Mouse (Mus musculus): ENCODE data around the gene Prmt1. TPM values are rescaled to one million over a fixed set of nuclear protein-coding genes. Genes with fewer than 3 reads are reported as not detected.
A peak's percentile ranks its signal among the peaks of the same experiment; 100 is the strongest.

The Prmt1 gene
- 286 and 301 TPM in 2 replicates for polyA plus RNA-seq (2014; fragmentation: Nextera tagmentation; extraction: Ambion mirVana)

DNA sequence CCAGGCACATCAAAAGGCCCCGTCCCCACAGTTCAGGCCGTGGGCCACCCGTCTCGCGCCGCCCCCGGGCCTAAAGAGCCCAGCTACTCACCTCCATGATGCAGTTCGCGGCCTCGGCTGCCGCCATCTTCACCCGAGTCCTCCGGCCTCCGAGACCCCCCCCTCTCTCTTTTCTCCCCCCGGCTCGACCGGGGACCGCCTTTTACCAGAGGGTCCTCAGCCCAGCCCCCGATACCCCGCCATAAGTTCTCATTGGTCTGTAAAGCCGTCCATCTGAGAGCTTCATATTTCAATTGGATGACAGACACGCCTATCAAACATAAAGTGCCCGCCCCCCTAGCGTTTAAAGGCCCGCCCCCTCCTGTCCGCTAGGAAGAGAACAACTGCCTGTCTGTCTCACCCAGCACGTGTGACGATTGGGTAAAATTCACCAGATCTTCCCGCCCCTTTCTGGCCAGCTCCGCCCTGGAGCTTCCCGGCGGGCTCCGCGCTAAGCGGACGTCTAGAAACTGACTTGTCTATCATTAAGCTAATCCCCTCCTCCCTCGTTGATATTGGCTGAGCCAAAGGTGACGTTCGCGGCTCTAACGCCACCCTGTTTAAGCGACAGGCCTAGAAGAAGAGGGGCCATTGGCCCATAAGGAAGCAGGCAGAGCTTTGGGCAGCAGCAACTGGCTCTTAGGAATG lies at the start of gene Prmt1:
Prmt1 (minus strand) TSS at position 377 of the 687 bp plus-strand sequence.
- Histone ChIP-seq H3K9me3 (ENCODE audit: control insufficient read depth, low read length) (no peaks in the 10 kb centered on the region), H3K4me3 (ENCODE audit: low read depth, low read length) (peak within 1 kb of the TSS; percentile 94), H3K4me2 (ENCODE audit: low read depth, low read length, severe bottlenecking) (peak within 1 kb of the TSS; percentile 70), H3K36me3 (ENCODE audit: control insufficient read depth, insufficient read depth, low read length) (peaks cover 9% of the 10 kb centered on the region), H3K27me3 (ENCODE audit: control insufficient read depth, insufficient read depth, low read length) (no peaks in the 10 kb centered on the region), H3K9ac (ENCODE audit: low read length) (peak within 1 kb of the TSS; percentile 99), H3K4me1 (replicated peaks; ENCODE audit: control insufficient read depth, insufficient read depth, low read length) (peaks cover 19% of the 10 kb centered on the region), H3K27ac (ENCODE audit: low read depth, low read length) (peak within 1 kb of the TSS; percentile 90)
- under 1% methylated on average over 42 of the region's 42 CpGs for WGBS
- DNase-seq (ENCODE audit: low spot score) (peak; percentile 97), ATAC-seq (replicated peaks; ENCODE audit: low FRiP score) (peak; percentile 96)

GRCm38 (mm10) chr7:45035631-45036030 lies 49.3 kb upstream of the Prmt1 start:
- H3K36me3 ChIP-seq (ENCODE audit: control insufficient read depth, insufficient read depth, low read length), result peaks cover 49% of the 10 kb centered on the region
- no peaks in the 10 kb centered on the region for H3K9me3 ChIP-seq (ENCODE audit: control insufficient read depth, low read length)
- H3K9ac ChIP-seq (ENCODE audit: low read length), result no peak overlapping the region
- ATAC-seq (replicated peaks; ENCODE audit: low FRiP score), result no peak
- H3K4me2 ChIP-seq (ENCODE audit: low read depth, low read length, severe bottlenecking), result no peak overlapping the region
- 92% methylated on average over 3 of the region's 3 CpGs for WGBS
- H3K4me3 ChIP-seq (ENCODE audit: low read depth, low read length), result no peak overlapping the region
- H3K4me1 ChIP-seq (replicated peaks; ENCODE audit: control insufficient read depth, insufficient read depth, low read length), result no peaks in the 10 kb centered on the region
- H3K27me3 ChIP-seq (ENCODE audit: control insufficient read depth, insufficient read depth, low read length), result no peaks in the 10 kb centered on the region
- no peak for DNase-seq (ENCODE audit: low spot score)
- no peak overlapping the region for H3K27ac ChIP-seq (ENCODE audit: low read depth, low read length)

DNA sequence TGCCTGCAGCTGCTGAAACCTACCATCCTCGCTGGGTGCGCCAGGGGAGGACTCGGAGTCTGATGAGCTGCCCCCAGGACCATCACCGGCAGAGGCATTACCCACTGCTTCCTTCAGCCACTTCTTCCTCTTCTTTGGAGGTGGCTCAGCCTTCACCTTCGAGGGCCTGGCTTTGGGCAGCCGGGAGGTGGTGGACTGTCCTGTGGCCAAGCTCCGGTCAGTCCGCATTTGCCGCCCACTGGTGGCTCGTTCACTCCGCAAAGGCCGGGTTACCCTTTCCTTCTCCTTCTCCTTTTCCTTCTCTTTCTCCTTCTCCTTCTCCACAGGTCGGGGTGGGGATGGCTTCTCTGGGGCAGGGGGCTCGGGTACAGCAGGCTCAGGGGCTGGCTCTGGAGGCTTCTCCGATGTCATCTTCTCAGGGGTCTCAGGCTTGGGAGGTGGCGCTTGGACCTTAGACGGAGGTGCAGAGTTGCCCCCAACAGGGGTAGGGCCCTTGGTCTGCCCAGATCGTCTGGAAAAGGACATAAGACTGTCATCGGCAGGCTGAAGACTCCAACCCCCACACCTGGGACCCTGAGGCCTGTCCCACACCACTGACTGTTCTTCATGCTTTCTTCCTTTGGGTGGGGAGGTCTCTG lies 47.5 kb upstream of the Prmt1 start:
- no peak overlapping the region for H3K27ac ChIP-seq (ENCODE audit: low read depth, low read length)
- ATAC-seq (replicated peaks; ENCODE audit: low FRiP score), result no peak
- no peaks in the 10 kb centered on the region for H3K9me3 ChIP-seq (ENCODE audit: control insufficient read depth, low read length)
- WGBS, result 94% methylated on average over 19 of the region's 19 CpGs
- no peak overlapping the region for H3K9ac ChIP-seq (ENCODE audit: low read length)
- no peak overlapping the region for H3K4me3 ChIP-seq (ENCODE audit: low read depth, low read length)
- DNase-seq (ENCODE audit: low spot score), result peak; percentile 53
- no peak overlapping the region for H3K4me2 ChIP-seq (ENCODE audit: low read depth, low read length, severe bottlenecking)
- H3K27me3 ChIP-seq (ENCODE audit: control insufficient read depth, insufficient read depth, low read length), result no peaks in the 10 kb centered on the region
- H3K4me1 ChIP-seq (replicated peaks; ENCODE audit: control insufficient read depth, insufficient read depth, low read length), result no peaks in the 10 kb centered on the region
- peaks cover 55% of the 10 kb centered on the region for H3K36me3 ChIP-seq (ENCODE audit: control insufficient read depth, insufficient read depth, low read length)

- Histone ChIP-seq H3K4me1 (replicated peaks; ENCODE audit: control insufficient read depth, insufficient read depth, low read length) (no peaks in the 10 kb centered on the region), H3K27me3 (ENCODE audit: control insufficient read depth, insufficient read depth, low read length) (no peaks in the 10 kb centered on the region), H3K9me3 (ENCODE audit: control insufficient read depth, low read length) (no peaks in the 10 kb centered on the region), H3K4me2 (ENCODE audit: low read depth, low read length, severe bottlenecking) (no peak overlapping the region), H3K36me3 (ENCODE audit: control insufficient read depth, insufficient read depth, low read length) (peaks cover 59% of the 10 kb centered on the region), H3K27ac (ENCODE audit: low read depth, low read length) (no peak overlapping the region), H3K4me3 (ENCODE audit: low read depth, low read length) (no peak overlapping the region), H3K9ac (ENCODE audit: low read length) (no peak overlapping the region)
- WGBS, result 95% methylated on average over 8 of the region's 8 CpGs
- ATAC-seq (replicated peaks; ENCODE audit: low FRiP score), result no peak
- no peak for DNase-seq (ENCODE audit: low spot score)
Measured at GRCm38 (mm10) chr7:45030857-45031256, 44.5 kb upstream of the Prmt1 start.

- Histone ChIP-seq H3K9me3 (ENCODE audit: control insufficient read depth, low read length) (no peaks in the 10 kb centered on the region), H3K4me1 (replicated peaks; ENCODE audit: control insufficient read depth, insufficient read depth, low read length) (no peaks in the 10 kb centered on the region), H3K9ac (ENCODE audit: low read length) (no peak overlapping the region), H3K4me3 (ENCODE audit: low read depth, low read length) (no peak overlapping the region), H3K4me2 (ENCODE audit: low read depth, low read length, severe bottlenecking) (no peak overlapping the region), H3K27ac (ENCODE audit: low read depth, low read length) (no peak overlapping the region), H3K27me3 (ENCODE audit: control insufficient read depth, insufficient read depth, low read length) (no peaks in the 10 kb centered on the region), H3K36me3 (ENCODE audit: control insufficient read depth, insufficient read depth, low read length) (peaks cover 55% of the 10 kb centered on the region)
- 94% methylated on average over 6 of the region's 6 CpGs for whole genome bisulfite sequencing
- no peak for DNase-seq (ENCODE audit: low spot score)
- ATAC-seq (replicated peaks; ENCODE audit: low FRiP score), result no peak
Measured at GRCm38 (mm10) chr7:45029995-45030394, 43.6 kb upstream of the Prmt1 start.

DNA sequence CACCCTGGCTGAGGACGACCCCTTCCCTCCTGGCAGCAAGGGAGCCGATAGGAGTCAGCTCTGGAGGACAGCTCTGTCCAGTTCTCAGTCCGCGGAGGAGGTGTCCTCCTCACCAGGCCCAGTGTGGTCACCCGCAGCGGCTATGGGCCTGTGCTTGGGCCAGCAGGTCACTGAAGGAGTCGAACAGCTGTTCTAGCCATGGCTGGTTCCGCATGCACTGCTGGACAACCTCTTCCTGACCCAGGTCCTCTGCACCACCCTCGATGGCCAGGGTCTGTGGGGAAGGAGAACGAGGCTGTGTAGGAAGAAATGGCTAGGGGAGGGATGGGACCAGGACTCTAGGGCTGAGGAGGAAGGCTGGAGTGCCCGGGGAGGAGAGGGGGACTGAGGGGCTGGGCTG lies 42.0 kb upstream of the Prmt1 start:
- no peak overlapping the region for H3K4me3 ChIP-seq (ENCODE audit: low read depth, low read length)
- H3K36me3 ChIP-seq (ENCODE audit: control insufficient read depth, insufficient read depth, low read length), result peaks cover 40% of the 10 kb centered on the region

DNA sequence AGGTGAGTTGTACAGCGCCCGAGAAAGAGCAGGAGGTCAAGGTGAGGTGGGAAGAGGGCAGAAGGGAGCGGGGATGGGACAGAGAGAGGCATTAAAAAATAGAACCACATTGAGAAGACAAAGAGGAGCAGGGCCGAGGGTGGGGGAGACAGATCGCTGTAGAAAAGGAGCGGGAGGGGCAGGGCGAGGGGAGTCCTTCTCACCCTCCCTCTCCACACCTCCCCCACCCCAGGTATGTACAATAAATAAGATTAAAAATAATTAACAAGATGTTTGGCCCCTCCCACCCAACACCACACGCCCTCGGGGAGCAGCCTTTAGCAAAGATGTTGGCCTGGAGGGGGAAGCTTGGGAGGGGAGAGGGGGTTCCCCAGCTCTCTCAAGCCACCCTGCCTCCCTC lies 41.4 kb upstream of the Prmt1 start:
- Histone ChIP-seq H3K4me3 (ENCODE audit: low read depth, low read length) (no peak overlapping the region), H3K27me3 (ENCODE audit: control insufficient read depth, insufficient read depth, low read length) (no peaks in the 10 kb centered on the region), H3K9ac (ENCODE audit: low read length) (no peak overlapping the region), H3K9me3 (ENCODE audit: control insufficient read depth, low read length) (no peaks in the 10 kb centered on the region), H3K27ac (ENCODE audit: low read depth, low read length) (no peak overlapping the region), H3K36me3 (ENCODE audit: control insufficient read depth, insufficient read depth, low read length) (peaks cover 36% of the 10 kb centered on the region), H3K4me2 (ENCODE audit: low read depth, low read length, severe bottlenecking) (no peak overlapping the region), H3K4me1 (replicated peaks; ENCODE audit: control insufficient read depth, insufficient read depth, low read length) (no peaks in the 10 kb centered on the region)
- no peak for DNase-seq (ENCODE audit: low spot score)
- no peak for ATAC-seq (replicated peaks; ENCODE audit: low FRiP score)
- 93% methylated on average over 9 of the region's 9 CpGs for WGBS

More for the DNA sequence above, 42.0 kb upstream of the Prmt1 start:
- Histone ChIP-seq H3K27ac (ENCODE audit: low read depth, low read length) (no peak overlapping the region), H3K9ac (ENCODE audit: low read length) (no peak overlapping the region), H3K9me3 (ENCODE audit: control insufficient read depth, low read length) (no peaks in the 10 kb centered on the region), H3K4me1 (replicated peaks; ENCODE audit: control insufficient read depth, insufficient read depth, low read length) (no peaks in the 10 kb centered on the region), H3K27me3 (ENCODE audit: control insufficient read depth, insufficient read depth, low read length) (no peaks in the 10 kb centered on the region), H3K4me2 (ENCODE audit: low read depth, low read length, severe bottlenecking) (no peak overlapping the region)
- ATAC-seq (replicated peaks; ENCODE audit: low FRiP score) (no peak), DNase-seq (ENCODE audit: low spot score) (no peak)
- 96% methylated on average over 11 of the region's 11 CpGs for WGBS

GRCm38 (mm10) chr7:45026256-45026655 lies 39.9 kb upstream of the Prmt1 start:
- Histone ChIP-seq H3K4me2 (ENCODE audit: low read depth, low read length, severe bottlenecking) (no peak overlapping the region), H3K9ac (ENCODE audit: low read length) (no peak overlapping the region), H3K27ac (ENCODE audit: low read depth, low read length) (no peak overlapping the region), H3K27me3 (ENCODE audit: control insufficient read depth, insufficient read depth, low read length) (no peaks in the 10 kb centered on the region), H3K9me3 (ENCODE audit: control insufficient read depth, low read length) (no peaks in the 10 kb centered on the region), H3K4me1 (replicated peaks; ENCODE audit: control insufficient read depth, insufficient read depth, low read length) (no peaks in the 10 kb centered on the region), H3K36me3 (ENCODE audit: control insufficient read depth, insufficient read depth, low read length) (peaks cover 29% of the 10 kb centered on the region), H3K4me3 (ENCODE audit: low read depth, low read length) (no peak overlapping the region)
- ATAC-seq (replicated peaks; ENCODE audit: low FRiP score) (no peak), DNase-seq (ENCODE audit: low spot score) (no peak)
- WGBS, result 62% methylated on average over 2 of the region's 2 CpGs
